Mouse (Mus musculus): ENCODE data around the gene Kcna7.

The Kcna7 gene

GRCm38 (mm10) chr7:45420615-45420919 is 15.1 kb downstream of the Kcna7 start, which contains the start of gene Lhb:
Gene Lhb (plus strand): TSS chr7:45420820.
- no peak for DNase-seq (ENCODE audit: low spot score)

- no peak for DNase-seq (ENCODE audit: low spot score)
These were observed 15.7 kb downstream of the Kcna7 start for GRCm38 (mm10) chr7:45421194-45421593.

DNA sequence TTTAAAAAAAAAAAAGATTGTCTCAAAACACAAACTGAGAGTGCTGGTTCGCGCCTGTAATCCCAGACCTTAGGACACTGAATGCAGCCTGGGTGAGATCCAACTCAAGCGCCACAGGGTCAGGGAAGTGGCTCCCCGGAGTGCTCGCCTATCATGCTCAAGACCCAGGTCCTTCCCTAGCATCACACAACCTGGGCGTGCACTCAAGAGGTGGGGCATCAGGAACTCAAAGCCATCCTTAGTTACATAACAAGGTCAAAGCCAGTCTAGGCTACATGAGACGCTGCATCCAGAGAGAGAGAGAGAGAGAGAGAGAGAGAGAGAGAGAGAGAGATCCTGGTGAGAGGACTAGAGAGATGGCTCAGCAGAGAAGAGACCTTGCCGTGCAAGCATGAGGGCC is 21.1 kb downstream of the Kcna7 start:
- no peak for DNase-seq (ENCODE audit: low spot score)

DNA sequence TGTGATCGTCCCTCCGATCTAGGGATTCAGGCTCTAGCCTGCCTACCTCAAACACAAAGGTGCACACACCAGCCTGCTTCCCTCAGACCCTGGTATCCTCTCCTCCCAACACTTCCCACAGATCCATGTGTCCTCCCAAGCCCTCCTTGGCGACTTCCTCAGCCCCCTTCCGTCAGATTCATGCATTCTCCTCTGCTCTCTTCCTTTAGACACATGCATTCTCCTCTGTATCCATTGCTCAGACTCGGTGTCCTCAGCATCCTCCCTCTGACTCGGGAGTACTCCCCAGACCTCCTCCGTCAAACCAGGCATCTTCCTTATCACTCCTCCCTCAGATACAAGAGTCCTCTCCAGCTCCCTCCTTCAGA is 28.4 kb downstream of the Kcna7 start:
- no peak for DNase-seq (ENCODE audit: low spot score)

- DNase-seq (ENCODE audit: low spot score), result peak; percentile 100
These were observed 29.0 kb downstream of the Kcna7 start, which contains the start of gene Gys1 for GRCm38 (mm10) chr7:45434203-45435015. Gene Gys1 (plus strand): TSS chr7:45434844.

DNA sequence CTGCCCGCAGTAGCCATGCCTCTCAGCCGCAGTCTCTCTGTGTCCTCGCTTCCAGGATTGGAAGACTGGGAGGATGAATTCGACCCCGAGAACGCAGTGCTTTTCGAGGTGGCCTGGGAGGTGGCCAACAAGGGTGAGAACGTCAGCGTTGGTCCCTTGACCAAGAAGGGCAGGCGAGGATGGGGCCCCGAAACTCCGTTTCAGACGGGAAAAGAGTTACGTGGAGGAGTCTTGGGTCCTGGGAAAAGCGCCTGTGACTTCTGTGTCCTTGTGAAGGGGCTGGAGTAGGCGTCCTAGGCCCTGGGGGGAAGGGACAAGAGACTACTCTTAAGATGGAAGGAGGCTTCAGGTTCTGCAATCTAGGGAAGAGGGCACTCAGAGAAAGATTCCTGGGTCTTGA is 29.6 kb downstream of the Kcna7 start:
- no peak for DNase-seq (ENCODE audit: low spot score)

DNA sequence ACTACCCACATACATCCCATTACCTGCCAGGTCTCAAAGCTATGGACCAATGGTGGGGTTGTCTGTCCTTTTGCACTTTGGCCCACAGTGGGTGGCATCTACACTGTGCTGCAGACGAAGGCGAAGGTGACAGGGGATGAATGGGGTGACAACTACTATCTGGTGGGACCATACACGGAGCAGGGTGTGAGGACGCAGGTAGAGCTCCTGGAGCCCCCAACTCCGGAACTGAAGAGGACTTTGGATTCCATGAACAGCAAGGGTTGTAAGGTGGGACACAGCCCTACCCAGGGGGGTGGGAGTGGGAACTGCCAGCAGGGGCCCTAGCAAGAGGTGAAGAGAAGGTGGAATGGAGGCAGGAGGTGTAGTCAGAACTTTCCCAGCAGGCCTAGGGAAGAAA is 31.0 kb downstream of the Kcna7 start:
- DNase-seq (ENCODE audit: low spot score), result no peak

DNA sequence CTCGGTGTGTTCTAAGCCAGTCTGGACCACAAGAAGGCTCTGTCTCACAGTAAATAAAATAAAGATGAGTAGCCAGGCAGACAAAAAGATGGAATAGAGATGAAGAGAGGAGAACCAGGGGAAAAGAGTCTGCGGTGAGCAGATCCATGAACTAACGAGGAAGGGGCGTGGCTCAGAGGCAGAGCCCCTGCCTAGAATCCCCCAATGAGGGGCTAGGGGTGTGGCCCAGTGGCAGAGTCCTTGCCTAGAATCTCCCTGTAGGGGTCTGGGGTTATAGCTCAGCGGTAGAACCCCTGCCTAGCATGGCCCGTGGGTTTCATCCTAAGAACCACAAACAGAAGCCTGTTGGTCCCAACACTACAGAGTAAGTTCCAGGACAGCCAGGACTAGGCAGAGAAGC is 31.6 kb downstream of the Kcna7 start:
- DNase-seq (ENCODE audit: low spot score), result no peak

DNA sequence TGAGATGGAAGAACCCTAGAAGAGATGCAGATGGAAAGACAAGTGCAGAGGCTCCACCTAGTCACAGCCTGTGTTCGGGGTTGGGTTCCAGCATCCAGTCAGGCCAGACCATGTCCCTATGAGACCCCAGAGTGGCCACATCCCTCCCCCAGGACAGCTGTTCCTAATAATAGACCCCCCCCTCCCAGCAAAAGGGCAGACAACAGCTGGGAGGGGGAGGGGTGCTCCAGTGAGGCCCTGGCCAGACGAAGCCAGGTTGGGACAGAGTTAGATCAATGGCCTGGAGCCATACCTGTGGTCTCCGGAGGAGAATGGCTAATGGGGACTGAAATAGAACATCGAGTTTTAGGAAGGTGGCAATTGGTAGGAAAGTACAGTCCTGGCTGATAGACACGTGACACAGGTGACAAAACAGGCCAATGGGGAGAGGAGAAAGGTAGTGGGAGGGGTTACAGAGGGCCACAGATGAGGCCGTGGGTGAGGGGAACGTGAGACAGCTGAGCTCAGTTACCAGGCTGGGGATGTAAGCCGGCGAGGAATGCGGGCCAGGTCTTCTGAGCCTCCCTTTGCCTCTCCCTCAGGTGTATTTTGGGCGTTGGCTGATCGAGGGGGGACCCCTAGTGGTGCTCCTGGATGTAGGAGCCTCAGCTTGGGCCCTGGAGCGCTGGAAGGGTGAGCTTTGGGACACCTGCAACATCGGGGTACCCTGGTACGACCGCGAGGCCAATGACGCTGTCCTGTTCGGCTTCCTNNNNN is 32.2 kb downstream of the Kcna7 start, which contains the start of gene Ruvbl2:
Gene Ruvbl2 (minus strand): TSS at position 576 of the 756 bp plus-strand sequence.
- no peak for DNase-seq (ENCODE audit: low spot score)

DNA sequence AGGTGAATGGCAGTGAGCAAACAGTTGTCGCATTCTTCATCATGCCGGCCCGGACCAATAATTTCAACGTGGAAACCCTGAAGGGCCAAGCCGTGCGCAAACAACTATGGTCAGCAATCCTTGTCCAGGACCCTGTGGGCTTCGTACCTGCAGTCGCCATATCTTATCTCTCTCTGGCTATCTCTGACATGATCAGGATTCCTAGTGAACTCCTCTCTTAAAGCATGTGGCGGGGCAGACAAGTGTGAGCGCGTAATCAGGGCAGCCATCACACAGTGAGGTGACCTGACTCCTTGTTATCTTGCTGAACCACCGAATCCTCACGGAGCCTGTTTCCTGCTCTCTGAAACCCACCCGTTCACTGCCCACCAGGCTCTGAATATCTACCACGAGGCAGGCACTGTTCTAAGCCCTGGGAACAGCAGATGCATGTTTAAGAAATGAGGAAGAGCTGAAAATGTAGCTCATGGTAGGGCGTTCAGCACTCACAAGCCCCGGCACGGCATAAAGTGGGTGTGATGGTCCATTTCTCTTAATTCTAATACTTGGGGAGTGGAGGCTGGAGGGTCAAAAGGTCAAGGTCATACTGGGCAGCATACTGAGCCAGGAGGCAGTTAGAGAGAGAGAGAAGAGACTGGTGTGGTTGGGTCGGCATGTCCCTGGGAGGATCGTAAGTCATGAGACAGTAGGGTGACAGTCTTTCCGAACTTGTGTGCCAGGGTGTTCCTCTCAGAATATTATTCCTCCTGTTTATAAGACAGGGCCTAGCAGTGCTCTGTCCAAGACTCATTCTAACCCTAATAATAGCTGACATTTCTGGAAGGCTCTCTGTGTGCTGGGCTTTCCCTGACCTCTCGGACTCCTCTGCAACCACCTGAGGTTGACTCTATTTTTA is 38.3 kb downstream of the Kcna7 start:
- DNase-seq (ENCODE audit: low spot score), result no peak

GRCm38 (mm10) chr7:45446589-45446988 is 41.1 kb downstream of the Kcna7 start:
- DNase-seq (ENCODE audit: low spot score), result no peak

- peak; percentile 60 for DNase-seq (ENCODE audit: low spot score)
These were observed 42.0 kb downstream of the Kcna7 start for GRCm38 (mm10) chr7:45447325-45447990.

GRCm38 (mm10) chr7:45449974-45450373 is 44.5 kb downstream of the Kcna7 start:
- DNase-seq (ENCODE audit: low spot score), result no peak

- DNase-seq (ENCODE audit: low spot score), result peak; percentile 93
These were observed 46.0 kb downstream of the Kcna7 start for GRCm38 (mm10) chr7:45451344-45451982.

GRCm38 (mm10) chr7:45454971-45455370 is 49.5 kb downstream of the Kcna7 start:
- no peak for DNase-seq (ENCODE audit: low spot score)

- DNase-seq (ENCODE audit: low spot score), result no peak
These were observed 50.7 kb downstream of the Kcna7 start for GRCm38 (mm10) chr7:45455932-45456696.

GRCm38 (mm10) chr7:45456721-45457203 is 51.3 kb downstream of the Kcna7 start:
- DNase-seq (ENCODE audit: low spot score), result peak; percentile 19

GRCm38 (mm10) chr7:45457204-45458060 is 52.0 kb downstream of the Kcna7 start:
- DNase-seq (ENCODE audit: low spot score), result peak; percentile 21

Measured in retina, embryonic 14.5 days (tissue).